Mouse (Mus musculus) frontal cortex, postnatal 25 days (tissue): ENCODE measurements at regions not wholly inside any gene's neighbourhood (a gene's known extent, or its start where the extent isn't known, plus 50 kb on each side); places are given as distances from the start of the nearest gene placed in this dataset.

Experiments used
- DNase-seq, 2 experiments: peaks; one replicate each; pipeline ENCODE4 v3.0.0; 2022; ENCODE audit warnings: low spot score in 2 of 2

DNA sequence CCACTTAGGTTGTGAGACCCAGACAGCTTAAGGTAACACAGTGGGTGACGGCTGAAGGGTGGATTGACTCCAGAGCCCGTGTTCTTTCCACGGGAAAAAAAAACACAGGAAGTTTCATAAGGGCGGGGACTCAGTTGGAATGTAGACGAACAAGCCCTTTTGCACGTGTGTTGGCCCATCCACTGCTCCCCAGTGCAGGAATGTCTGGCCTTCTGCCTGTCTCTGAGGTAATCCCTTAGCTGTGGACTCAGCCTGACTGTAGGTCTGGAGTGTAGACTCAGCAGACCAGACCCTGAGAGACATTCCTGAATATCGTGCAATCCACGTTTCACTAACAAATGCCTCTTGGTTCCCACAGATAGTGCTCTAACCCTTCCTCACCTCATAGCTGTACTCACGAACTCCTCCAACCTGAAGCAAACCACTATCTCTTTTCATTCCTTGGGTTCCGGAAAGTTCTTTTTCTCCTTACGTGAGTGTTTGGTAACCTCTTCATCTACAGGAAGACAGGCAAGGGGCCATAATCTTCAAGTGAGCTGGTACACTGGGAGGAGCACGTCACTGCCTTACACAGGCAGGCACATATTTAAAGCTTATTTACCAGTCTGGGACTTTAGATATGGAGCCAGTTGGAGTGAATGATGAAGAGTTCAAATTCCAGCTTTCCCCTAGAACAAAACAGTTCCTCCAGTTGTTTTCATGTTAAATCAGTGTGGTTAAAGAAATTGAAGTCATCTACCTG lies 205.6 kb upstream of the Bcor start:
- DNase-seq = no peak

DNA sequence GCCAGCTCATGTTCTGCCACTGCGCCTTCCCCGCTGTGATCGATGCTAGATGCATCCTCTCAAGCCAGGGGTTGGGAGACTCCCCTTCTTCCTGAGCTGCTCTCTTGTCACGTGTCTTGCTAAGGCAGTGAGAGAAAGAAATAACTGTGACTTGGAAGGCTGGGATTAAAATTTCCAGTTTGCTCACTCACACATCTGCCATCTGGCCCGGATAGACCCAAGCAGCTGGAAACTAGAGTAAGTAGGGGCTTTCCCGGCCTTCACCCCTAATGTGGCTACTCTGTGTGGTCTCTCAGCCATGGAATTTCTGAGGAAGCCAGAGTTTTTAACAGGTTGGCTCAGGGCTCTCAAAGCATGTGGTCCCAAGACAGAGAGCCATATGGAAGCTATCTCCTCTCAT lies 206.6 kb upstream of the Bcor start:
- no peak for DNase-seq

DNA sequence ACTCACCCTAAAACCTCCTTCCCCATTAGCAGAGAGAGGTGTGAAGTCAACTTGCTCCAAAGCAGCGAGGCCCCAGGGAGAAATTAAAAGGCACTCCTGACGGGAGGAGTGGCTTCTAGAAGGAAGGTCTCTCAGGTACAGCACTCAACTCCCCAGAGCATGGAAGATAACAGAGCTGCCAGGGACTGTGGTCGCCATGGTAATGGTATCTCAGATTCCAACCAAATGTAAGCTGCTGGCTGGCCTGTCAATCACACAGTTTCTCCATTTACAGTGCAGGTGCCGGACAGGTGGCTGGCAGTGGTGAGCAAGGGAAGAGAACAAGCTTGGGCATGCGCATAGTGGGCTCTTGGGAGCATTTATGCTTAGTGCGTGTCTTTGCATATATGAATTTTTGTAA lies 213.5 kb upstream of the Bcor start:
- no peak for DNase-seq

DNA sequence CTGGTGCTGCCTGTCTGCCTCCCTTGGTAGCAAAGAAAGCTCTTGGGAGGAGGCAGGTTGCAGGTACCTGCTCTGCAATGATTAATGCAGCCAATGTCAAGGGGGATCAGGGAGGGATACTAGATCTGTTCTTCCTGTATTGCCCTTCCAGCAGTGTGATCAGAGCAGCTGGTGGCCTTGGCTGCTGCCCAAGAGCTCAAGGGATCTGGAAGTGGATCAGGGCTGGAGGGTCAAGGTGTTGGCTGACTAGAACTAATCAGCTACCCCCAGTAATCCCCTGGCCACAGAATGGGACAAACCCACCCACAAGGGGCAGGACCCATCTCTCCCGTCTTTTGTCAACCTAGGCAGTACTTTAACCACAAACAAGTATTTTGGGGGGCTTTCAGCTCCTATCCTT lies 211.8 kb upstream of the Atp6ap2 start:
- no peak for DNase-seq

DNA sequence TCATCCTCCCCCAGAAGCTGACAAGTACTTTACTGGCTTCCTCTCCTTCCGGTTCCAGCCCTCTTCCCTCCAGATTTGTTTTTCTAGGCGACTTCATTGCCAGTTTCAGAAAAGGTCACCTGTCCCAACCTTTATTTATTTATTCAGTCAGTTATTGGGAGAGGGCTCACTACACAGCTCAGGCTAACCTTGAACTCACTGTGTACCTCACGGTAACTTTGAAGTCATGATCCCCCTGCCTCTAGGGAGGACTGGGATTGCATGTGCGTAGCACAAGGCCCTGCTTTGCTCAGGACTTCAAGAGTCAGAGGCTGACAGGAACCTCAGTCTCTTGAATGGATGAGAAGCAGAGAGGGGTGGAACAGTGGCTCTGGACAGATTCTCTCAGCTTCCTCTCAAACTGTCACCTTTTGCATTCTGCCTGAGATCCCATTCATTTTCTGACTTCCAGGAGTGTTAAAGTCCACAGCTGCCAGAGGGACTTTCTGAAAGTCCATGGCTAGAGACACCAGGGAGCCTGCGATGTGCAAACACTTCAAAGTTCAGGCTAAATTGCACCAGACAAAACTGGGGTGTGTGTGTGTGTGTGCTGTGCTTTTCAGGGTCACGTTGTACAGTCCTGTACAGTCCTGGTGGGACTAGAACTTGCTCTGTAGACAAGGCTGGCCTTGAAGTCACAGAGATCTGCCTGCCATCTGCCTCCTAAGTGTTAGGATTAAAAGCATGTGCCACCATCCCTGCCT lies 211.2 kb upstream of the Atp6ap2 start:
- no peak for DNase-seq

DNA sequence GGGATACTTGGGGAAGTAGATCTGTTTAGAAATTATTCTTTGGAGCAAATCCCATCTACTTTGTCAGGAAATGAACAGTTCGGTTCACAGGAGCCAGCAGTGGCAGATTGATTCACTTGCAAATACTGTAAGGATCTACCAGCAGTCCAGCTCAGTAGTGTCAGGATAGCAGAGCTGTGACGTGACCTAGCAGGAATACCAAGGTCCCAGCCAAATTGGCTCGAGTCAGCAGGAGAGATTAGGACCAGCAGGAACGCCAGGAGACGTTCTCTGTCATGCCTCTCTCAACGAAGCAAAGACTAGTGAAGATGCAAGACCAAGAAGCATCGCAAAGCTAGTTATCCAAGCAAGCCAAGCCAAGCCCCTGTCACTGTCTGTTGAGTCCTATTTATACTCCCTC lies 210.2 kb upstream of the Atp6ap2 start:
- no peak for DNase-seq

DNA sequence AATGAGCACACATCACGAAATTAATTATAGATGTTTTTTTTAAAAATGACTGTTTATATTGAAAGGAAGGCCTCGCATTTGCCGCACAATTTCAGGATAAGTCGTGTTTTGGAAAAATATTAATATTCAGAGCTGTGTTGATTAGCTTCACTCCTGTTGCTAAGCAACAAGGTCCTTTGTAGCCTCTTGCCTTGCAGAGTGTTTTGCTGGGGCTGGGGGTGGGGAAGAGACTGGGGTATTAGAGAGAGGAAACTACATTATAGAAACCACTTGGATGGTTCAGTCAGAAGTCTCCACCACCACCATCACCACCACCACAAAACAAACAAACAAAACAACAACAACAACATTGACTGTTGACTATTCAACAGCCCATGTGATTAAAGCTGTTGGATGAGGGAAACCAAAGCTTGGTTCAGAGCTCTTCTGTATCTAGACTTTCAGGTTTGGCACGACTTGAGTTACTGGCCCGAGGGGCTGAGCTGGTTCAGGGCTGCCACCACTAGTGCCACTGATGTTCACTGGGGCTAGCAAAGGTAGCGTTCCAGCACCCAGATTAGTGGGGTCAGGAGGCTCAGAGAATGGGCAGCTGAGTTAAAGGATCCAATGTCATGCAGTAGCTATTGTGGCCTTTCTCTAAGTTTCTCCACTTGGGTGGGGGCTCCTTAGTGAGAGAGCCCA lies 195.3 kb upstream of the Atp6ap2 start:
- no peak for DNase-seq

DNA sequence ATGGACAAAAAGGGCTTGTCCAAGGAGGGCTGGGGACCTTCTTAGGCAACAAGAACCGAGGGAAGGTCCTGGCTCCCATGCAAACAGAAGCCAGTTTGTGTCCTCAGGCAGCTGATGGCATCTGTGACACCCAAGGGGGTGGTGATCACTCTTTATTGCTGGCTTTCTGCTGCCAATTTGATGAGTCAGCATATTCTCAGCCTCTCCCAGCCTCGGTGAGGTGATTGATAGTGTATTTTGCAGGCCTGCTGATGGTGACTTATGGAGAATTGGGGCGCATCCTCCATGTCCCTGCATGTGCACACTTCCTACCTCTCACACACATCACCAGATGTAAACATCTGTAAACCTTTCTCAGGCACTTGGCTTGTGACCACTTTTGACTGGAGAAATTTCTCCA lies 178.3 kb upstream of the Atp6ap2 start:
- DNase-seq = no peak

DNA sequence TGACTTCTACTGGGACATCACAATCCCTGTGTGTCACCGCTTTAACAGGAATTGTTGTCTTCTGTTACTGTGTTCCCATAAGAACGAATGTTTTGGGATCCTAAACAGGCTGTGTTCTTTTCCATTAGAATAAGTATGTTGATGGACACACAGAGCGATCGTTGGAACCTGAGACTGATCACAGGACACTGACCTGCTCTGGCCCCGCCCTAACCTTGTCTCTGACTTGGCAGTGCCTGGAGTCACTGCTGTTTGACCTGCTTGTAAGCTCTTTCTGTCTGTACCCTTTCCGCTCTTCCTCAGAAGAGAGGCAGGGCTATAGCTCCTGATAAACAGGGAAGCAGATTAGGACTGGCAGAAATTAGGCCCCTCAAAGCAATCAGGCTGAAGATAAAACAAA lies 162.0 kb upstream of the Atp6ap2 start:
- no peak for DNase-seq

DNA sequence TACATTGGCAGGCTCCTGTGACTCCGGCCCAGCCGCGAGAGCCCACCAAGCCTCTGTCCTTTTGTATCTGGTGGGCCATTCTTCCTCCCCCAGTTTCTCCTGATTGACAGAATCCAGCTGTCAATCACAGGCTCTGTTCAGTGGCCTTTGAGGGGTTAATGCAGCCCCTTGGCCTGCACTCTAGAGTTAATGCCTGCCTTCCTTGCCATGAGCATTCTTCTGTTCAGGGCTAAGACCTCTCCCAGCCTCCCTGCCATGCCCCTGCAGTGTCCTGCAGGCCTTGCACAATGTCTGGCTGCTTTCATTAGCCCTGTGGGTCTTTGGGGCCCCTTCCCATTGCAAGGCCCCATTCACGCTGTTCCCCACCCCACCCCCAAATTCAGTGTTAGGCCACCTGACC lies 160.9 kb upstream of the Atp6ap2 start:
- DNase-seq = no peak

DNA sequence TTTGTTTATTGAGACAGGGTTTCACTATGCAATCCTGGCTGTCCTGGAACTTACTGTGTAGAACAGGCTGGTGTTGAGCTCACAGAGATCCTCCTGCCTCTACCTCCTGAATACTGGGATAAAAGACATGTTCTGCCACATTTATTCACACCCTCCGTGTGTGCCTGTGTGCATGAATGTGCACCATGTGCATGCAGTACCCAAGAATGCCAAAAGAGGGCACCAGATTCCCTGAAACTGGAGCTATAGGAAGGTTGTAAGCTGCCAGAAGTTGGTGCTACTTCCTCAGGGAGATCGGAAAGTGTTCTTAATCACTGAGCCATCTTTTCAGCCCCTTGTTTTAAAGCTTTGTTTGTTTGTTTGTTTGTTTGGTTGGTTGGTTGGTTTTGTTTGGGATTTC lies 155.3 kb upstream of the Atp6ap2 start:
- no peak for DNase-seq

DNA sequence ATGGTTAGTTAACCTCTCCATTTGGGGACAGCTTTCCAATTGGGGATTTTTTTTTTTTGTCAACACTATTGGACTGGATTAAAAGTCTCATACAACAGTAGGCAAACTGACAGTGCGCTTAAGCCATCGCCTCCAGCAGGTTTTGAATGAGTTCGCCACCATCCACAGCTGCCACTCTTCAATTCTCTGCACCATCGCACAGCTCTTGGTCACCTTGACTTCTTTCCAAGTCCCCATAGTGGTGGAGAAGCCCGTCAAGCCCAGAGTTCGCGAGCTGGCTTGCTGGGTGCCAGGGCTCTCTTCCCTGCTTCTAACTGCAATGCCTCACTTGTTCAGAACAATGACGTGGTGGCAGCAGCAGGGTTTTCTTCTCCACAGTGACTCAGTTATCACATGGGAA lies 151.9 kb upstream of the Atp6ap2 start:
- DNase-seq = no peak

DNA sequence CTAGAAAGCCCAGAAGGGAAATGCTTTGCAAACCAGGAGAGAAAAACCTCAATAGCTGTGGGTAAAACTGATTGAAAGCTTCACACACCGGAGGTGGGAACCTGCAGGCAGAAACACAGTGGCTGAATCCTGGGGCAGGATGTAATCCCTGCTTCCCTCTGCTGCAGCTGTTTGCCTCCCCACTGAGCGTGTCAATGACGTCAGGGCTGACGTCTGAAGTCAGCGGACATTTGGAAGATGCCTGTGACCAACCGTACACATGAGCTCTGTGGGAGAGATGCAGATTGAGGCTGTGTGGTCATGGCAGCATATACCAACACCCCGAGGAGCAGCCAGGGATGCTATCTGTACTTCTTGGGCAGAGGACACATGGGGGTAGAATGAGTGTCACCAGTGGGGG lies 151.5 kb upstream of the Atp6ap2 start:
- no peak for DNase-seq

DNA sequence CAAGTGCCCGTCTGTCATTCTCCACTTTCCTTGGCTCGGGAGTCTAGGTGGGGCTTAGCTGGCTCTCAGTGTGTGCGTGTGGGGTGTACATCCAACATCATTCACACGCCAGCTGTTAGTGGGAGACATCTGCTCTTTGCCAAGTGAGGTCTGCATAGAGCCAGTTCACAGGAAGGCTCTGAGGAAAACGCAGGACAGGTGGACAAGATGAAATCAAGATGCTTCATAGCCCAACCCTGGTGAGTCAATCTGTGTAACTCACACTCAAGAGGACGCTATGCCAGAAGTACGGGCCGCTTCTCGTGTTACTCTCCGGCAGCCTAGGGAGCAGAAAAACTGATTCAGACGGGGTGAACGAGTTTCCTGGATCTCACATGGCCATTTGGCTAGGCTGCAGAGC lies 148.2 kb upstream of the Atp6ap2 start:
- peak; percentile 2 to 6 for DNase-seq

DNA sequence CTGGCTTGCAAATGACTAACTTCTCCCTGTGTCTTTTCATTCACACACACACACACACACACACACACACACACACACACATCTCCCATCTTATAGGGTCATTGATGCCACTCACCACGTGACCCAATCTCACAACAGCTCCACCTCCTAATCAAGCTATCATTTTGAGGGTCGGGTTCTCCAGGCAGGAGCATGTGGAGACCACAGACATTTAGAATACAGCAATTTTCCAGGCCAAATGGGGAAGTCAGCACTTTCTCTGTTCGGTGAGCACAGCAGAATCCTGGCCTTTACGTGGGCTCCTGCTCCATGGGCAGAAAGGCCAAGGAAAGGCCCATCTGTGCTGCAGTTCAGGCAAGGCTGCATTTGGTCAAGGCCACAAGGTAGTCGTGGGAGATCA lies 143.8 kb upstream of the Atp6ap2 start:
- DNase-seq = no peak

DNA sequence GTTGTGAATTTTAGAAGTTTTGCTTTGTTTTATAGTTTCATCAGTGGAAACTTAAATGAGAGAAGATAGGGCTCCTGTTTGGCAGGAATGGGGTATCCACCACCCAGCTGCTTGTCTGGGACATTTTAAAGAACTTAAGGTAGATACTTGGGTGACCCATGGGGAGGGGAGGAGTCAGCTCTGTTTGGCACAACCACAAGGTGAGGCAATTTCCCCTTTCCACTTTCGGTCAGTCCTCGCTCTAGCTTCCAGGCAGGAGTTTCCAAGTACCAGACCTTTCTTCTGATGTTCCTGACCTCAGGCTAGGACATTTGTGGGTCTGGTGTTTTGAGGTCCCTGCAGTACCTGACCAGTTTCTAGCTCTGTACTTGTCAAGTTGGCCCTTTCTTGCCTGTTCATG lies 142.5 kb upstream of the Atp6ap2 start:
- DNase-seq = no peak

DNA sequence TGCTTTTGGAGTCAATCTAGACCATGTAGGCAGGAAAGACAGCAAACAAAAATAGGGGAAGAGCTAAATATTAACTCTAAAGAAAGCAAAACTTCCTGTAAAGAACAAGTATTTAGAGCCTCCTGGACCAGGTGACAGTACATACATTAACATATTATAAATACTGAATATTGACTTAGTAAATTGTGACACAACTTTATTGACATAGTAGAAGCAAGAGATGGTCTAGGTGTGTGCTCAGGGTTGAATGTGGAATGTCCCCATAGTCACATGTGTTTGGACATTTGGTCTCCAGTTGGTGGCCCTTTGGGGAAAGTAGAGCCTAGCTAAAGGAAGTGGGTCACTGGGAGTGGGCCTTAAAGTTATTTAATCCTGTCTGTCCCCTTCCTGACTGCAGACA lies 139.6 kb upstream of the Atp6ap2 start:
- no peak for DNase-seq

DNA sequence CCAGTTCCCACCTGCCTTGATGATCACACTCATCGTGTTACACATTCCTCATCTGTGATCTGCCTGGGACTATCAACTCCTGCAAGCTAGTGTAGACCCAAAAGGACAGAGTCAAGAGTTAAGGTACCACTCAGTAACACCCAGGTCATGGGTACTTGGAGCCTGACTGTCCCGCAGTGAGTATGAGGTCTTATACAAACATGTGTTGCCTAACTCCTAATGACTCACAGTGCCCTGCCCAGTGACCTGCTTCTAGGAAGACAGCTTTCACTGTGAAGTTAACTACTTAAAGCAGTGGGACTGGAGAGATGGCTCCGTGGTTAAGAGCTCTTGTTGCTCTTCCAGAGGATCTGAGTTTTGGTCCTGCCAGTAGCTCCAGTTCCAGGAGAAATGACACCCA lies 137.9 kb upstream of the Atp6ap2 start:
- DNase-seq = no peak

DNA sequence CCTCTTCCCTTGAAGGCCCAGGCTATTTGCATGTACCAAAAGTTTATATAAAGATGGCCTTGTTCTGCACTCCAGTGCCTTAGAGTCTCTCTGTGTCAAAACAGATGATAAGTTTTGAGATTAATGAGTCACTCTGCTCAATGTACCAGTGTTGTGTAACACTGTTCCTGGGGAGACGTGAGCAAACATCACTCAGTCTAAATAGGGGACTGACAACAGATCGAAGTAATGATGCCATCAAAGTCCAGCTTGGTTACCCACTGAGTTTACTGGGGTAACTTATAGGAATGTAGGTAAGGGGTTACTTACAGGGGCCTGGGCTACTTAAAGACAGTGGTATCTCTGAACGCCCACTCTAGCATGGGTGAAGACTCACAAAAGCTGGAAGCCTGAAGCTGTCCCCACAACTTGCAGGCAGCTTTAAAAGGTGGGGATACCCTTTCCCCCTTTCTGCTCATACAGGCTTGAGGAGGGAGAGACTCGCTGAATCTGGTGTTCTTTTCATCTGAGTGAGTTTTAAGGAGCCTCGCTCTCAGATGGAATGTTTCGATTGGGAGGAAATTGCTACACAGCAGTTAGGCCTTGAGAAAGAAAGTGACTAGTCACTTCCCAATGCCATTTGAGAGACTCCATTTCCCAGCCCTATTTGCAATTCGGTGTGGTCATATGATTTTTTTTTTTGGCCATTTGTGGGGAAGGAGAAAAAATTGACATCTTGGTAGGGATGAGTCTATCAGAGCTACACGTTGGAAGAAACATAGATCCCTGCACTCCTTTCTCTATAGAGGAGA lies 134.4 kb upstream of the Atp6ap2 start:
- DNase-seq = no peak

DNA sequence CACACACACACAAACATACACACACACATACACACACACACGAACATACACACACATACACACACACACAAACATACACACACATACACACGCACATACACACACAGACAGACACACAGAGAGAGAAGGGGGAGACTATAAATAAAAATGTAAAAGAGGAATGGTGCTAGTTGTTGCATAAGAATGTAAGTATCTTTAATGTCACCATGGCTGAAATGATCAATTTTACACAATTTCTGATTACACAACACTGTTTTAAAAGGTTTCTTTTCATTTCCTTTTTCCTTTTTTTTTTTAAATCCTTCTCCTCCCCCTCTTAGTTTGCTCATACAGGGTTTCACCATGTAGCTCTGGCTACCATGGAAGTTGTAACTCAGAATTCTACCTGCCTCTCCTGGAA lies 125.9 kb upstream of the Atp6ap2 start:
- no peak for DNase-seq

DNA sequence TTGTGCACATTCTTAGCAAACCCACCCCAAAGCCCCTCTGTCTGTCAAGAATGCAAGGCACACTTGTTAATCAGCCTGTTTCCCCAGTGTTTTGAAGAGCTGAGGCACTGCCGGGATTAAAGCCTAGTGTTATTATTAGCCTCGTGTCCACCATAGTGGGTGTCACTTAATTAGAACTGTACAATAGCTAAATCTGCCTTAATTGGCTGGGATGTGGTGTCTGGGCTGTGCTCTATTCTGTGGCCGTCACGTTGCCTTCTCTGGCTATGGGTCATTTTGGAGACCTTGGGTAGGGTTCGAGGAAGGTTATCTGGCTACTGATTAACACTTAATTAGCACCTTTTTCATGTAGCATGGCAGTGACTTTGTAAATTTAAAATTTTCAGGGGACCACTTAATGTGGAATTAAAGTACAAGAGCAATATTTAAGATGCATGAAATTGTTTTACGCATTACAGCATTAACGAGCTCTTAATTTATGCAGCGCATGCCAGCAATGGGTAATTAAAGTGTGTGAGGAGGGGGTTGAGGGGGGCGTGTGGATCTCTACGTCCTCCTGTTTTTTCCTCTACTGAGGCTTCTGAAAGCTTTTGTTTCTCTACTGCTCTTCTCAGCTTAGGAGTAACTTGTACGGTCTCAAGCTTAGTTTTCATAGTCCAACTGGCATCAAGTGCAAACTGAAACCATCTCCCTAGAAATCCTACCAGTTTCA lies 124.5 kb upstream of the Atp6ap2 start:
- no peak for DNase-seq

DNA sequence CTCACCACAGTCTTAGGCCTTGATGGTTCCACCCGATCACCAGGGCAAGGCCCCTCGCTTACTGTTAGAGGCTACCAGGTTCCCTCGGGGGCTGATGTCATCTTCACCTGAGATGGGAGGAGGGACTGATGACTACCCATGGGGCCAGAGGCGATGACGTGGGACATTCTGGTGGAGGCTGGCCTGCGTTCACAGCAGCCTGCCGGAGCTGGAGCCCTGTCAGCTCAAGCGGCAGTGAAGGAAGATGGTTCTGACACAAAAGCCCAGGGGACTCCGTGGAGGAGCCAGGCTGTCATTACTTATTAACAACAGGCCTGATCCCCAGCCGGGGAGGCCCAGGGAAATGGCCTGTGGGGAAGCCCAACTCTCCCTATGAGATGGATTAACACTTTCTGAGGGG lies 121.3 kb upstream of the Atp6ap2 start:
- DNase-seq = no peak
